Mouse (Mus musculus): Measurements from ENCODE around the gene Gm15130.

Gm15130 gene

GRCm38 (mm10) chr2:111152836-111153235, at the start of gene Gm15130:
Gene Gm15130, minus strand, starts transcription at chr2:111152936.
- DNase-seq (ENCODE audit: low spot score): no peak

DNA sequence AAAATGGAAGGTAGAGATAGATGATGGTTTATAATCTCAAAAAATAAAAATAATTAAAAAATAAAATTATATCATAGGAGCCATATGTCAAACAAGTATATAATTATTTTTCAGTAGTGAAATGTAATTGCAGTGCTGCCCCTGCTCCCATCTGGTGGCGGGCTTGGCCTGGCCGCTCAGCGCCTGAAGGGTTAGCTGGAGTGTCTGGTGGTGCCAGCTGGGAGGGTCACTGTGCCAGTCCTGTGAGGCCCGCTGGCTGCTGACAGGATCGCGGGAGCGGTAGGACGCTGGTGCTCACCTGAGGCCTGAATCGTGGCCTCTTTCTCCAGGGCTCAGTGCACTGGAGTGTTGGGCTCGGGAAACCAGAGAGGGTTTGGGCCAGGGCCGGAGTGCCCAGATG, 29.3 kb upstream of the Gm15130 start:
- no peak for DNase-seq (ENCODE audit: low spot score)

GRCm38 (mm10) chr2:111135739-111136138, 17.0 kb downstream of the Gm15130 start:
- DNase-seq (ENCODE audit: low spot score): no peak

GRCm38 (mm10) chr2:111105882-111106281, 46.9 kb downstream of the Gm15130 start, which contains the start of gene Gm13941:
Gene Gm13941, minus strand, starts transcription at chr2:111105982.
- no peak for DNase-seq (ENCODE audit: low spot score)

All from adipocyte (in vitro differentiated cells).